Mouse (Mus musculus): ENCODE results near the gene Msl2. TPM values are rescaled to one million over a fixed set of nuclear protein-coding genes. Genes with fewer than 3 reads are reported as not detected.

Msl2 gene
- polyA plus RNA-seq, 1 experiment = 27.6 TPM

GRCm38 (mm10) chr9:101073041-101073986 lies 587 bp upstream of the Msl2 start:
- peak; percentile 97 to 99 for DNase-seq (ENCODE audit: low read depth in 1 of 2, low spot score in 2 of 2)
- H3K4me3 ChIP-seq (ENCODE audit: extremely low read depth, insufficient read depth, insufficient read length) = peak overlapping the region; percentile 99
- H3K27me3 ChIP-seq (ENCODE audit: control insufficient read depth, insufficient read depth, low read length) = no peaks in the 10 kb centered on the region
- peak overlapping the region; percentile 95 for H3K27ac ChIP-seq (ENCODE audit: insufficient read depth, low read length)
- H3K36me3 ChIP-seq (ENCODE audit: control insufficient read depth, insufficient read depth, low read length) = no peaks in the 10 kb centered on the region
- TF ChIP-seq POLR2A (IDR thresholded peaks at IDR 0.05; ENCODE audit: low read depth, low read length) (peak; percentile 80), CTCF (IDR thresholded peaks at IDR 0.05; ENCODE audit: extremely low read depth, insufficient read depth, insufficient read length, insufficient replicate concordance) (no peak)
- WGBS = 1% methylated on average over 60 of the region's 65 CpGs
- no peaks in the 10 kb centered on the region; the same call in 1 of the 2 replicates for H3K4me1 ChIP-seq (ENCODE audit: control insufficient read depth, insufficient read depth, insufficient read length)

- H3K4me1 ChIP-seq (ENCODE audit: control insufficient read depth, insufficient read depth, insufficient read length) = peaks cover 8% of the 10 kb centered on the region
- DNase-seq (ENCODE audit: low read depth in 1 of 2, low spot score in 2 of 2) = peak; percentile 56 to 89
- no peaks in the 10 kb centered on the region for H3K36me3 ChIP-seq (ENCODE audit: control insufficient read depth, insufficient read depth, low read length)
- under 1% methylated on average over 75 of the region's 100 CpGs for WGBS
- H3K27ac ChIP-seq (ENCODE audit: insufficient read depth, low read length) = peak overlapping the region; percentile 100
- peak overlapping the region; percentile 99 for H3K4me3 ChIP-seq (ENCODE audit: extremely low read depth, insufficient read depth, insufficient read length)
- no peaks in the 10 kb centered on the region for H3K27me3 ChIP-seq (ENCODE audit: control insufficient read depth, insufficient read depth, low read length)
- TF ChIP-seq CTCF (IDR thresholded peaks at IDR 0.05; ENCODE audit: extremely low read depth, insufficient read depth, insufficient read length, insufficient replicate concordance) (no peak), POLR2A (IDR thresholded peaks at IDR 0.05; ENCODE audit: low read depth, low read length) (peak; percentile 58)
Measured at GRCm38 (mm10) chr9:101074332-101075021, 576 bp downstream of the Msl2 start.

- DNase-seq (ENCODE audit: low read depth in 1 of 2, low spot score in 2 of 2) = peak in 1 of 2 experiments; percentile 29
- under 1% methylated on average over 25 of the region's 25 CpGs for WGBS
- H3K4me3 ChIP-seq (ENCODE audit: extremely low read depth, insufficient read depth, insufficient read length) = peak overlapping the region; percentile 99
Measured at GRCm38 (mm10) chr9:101075091-101075581, 1.2 kb downstream of the Msl2 start.

GRCm38 (mm10) chr9:101075694-101076093 lies 1.8 kb downstream of the Msl2 start:
- H3K36me3 ChIP-seq (ENCODE audit: control insufficient read depth, insufficient read depth, low read length) = no peaks in the 10 kb centered on the region
- peaks cover 11% of the 10 kb centered on the region for H3K4me1 ChIP-seq (ENCODE audit: control insufficient read depth, insufficient read depth, insufficient read length)
- peak overlapping the region; percentile 99 for H3K4me3 ChIP-seq (ENCODE audit: extremely low read depth, insufficient read depth, insufficient read length)
- no peak overlapping the region for H3K27ac ChIP-seq (ENCODE audit: insufficient read depth, low read length)
- no peak for DNase-seq (ENCODE audit: low read depth in 1 of 2, low spot score in 2 of 2)
- under 1% methylated on average over 8 of the region's 8 CpGs for WGBS
- no peaks in the 10 kb centered on the region for H3K27me3 ChIP-seq (ENCODE audit: control insufficient read depth, insufficient read depth, low read length)
- TF ChIP-seq CTCF (IDR thresholded peaks at IDR 0.05; ENCODE audit: extremely low read depth, insufficient read depth, insufficient read length, insufficient replicate concordance) = no peak
- no peak for TF ChIP-seq POLR2A (IDR thresholded peaks at IDR 0.05; ENCODE audit: low read depth, low read length)

More at GRCm38 (mm10) chr9:101075091-101075581, 1.2 kb downstream of the Msl2 start:
- TF ChIP-seq POLR2A (IDR thresholded peaks at IDR 0.05; ENCODE audit: low read depth, low read length) (no peak), CTCF (IDR thresholded peaks at IDR 0.05; ENCODE audit: extremely low read depth, insufficient read depth, insufficient read length, insufficient replicate concordance) (no peak)
- Histone ChIP-seq H3K27me3 (ENCODE audit: control insufficient read depth, insufficient read depth, low read length) (no peaks in the 10 kb centered on the region), H3K4me1 (ENCODE audit: control insufficient read depth, insufficient read depth, insufficient read length) (peaks cover 11% of the 10 kb centered on the region), H3K27ac (ENCODE audit: insufficient read depth, low read length) (peak overlapping the region; percentile 100), H3K36me3 (ENCODE audit: control insufficient read depth, insufficient read depth, low read length) (no peaks in the 10 kb centered on the region)

GRCm38 (mm10) chr9:101076095-101076875 lies 2.4 kb downstream of the Msl2 start:
- no peak for DNase-seq (ENCODE audit: low read depth in 1 of 2, low spot score in 2 of 2)
- under 1% methylated on average over 18 of the region's 18 CpGs for WGBS
- Histone ChIP-seq H3K4me3 (ENCODE audit: extremely low read depth, insufficient read depth, insufficient read length) (peak overlapping the region; percentile 99), H3K36me3 (ENCODE audit: control insufficient read depth, insufficient read depth, low read length) (no peaks in the 10 kb centered on the region), H3K4me1 (ENCODE audit: control insufficient read depth, insufficient read depth, insufficient read length) (peaks cover 11% of the 10 kb centered on the region), H3K27ac (ENCODE audit: insufficient read depth, low read length) (peak overlapping the region; percentile 61), H3K27me3 (ENCODE audit: control insufficient read depth, insufficient read depth, low read length) (no peaks in the 10 kb centered on the region)
- TF ChIP-seq POLR2A (IDR thresholded peaks at IDR 0.05; ENCODE audit: low read depth, low read length) (no peak), CTCF (IDR thresholded peaks at IDR 0.05; ENCODE audit: extremely low read depth, insufficient read depth, insufficient read length, insufficient replicate concordance) (no peak)

GRCm38 (mm10) chr9:101077486-101077885 lies 3.6 kb downstream of the Msl2 start:
- no peak for TF ChIP-seq CTCF (IDR thresholded peaks at IDR 0.05; ENCODE audit: extremely low read depth, insufficient read depth, insufficient read length, insufficient replicate concordance)
- no peak for TF ChIP-seq POLR2A (IDR thresholded peaks at IDR 0.05; ENCODE audit: low read depth, low read length)
- Histone ChIP-seq H3K27ac (ENCODE audit: insufficient read depth, low read length) (no peak overlapping the region), H3K27me3 (ENCODE audit: control insufficient read depth, insufficient read depth, low read length) (no peaks in the 10 kb centered on the region), H3K4me1 (ENCODE audit: control insufficient read depth, insufficient read depth, insufficient read length) (peaks cover 13% of the 10 kb centered on the region), H3K4me3 (ENCODE audit: extremely low read depth, insufficient read depth, insufficient read length) (no peak overlapping the region; the same call in 1 of the 2 replicates), H3K36me3 (ENCODE audit: control insufficient read depth, insufficient read depth, low read length) (no peaks in the 10 kb centered on the region)
- no peak for DNase-seq (ENCODE audit: low read depth in 1 of 2, low spot score in 2 of 2)

Data from spleen, adult 2 months (tissue).